In the genomic region with DNA sequence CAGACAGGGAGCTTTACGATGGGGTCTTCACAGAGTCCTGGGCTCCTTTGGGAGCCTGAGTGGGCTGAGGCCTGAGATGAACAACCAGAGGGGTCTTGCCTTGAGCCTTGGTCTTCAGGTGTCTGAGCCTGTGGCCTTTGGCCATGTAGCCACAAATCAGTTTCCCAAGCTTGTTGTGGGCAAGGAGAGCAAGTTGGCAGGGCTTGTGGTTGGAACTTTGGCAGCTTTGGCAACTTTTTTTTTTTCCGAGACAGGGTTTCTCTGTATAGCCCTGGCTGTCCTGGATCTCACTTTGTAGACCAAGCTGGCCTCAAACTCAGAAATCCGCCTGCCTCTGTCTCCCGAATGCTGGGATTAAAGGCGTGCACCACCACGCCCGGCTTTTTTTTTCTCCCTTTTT, we compare ENCODE assay signal across 25 mouse cellular contexts. TPM values are rescaled to one million over a fixed set of nuclear protein-coding genes. Genes with fewer than 3 reads are reported as not detected.
"Had no signal": no experiment of that assay in that cellular context is flagged by ENCODE, and none has a peak within 500 bp of the region (broad histone marks: within the 10 kb centered on the region; RNA-seq: fewer than 3 reads in every experiment).

No protein-coding gene starts in this region.

RNA-seq across cellular contexts. Expression of a gene that starts 14.4 kb away (rescaled TPM):
- total RNA-seq: left cerebral cortex, postnatal 10 days; left cerebral cortex, postnatal 14 days; left cerebral cortex, postnatal 25 days; left cerebral cortex, postnatal 36 days; left cerebral cortex, postnatal 4 days; megakaryocyte progenitor cell, adult 5-6 weeks; megakaryocyte, adult 5-6 weeks; midbrain, postnatal 0 days had no signal
- polyA plus RNA-seq: limb, embryonic 10.5 days; limb, embryonic 12.5 days; liver, embryonic 11.5 days; liver, embryonic 12.5 days; liver, embryonic 15.5 days; liver, embryonic 16.5 days; lung, embryonic 14.5 days; lung, embryonic 15.5 days; macrophage; midbrain, embryonic 10.5 days; midbrain, embryonic 12.5 days; midbrain, embryonic 13.5 days; midbrain, embryonic 14.5 days; midbrain, embryonic 15.5 days; midbrain, embryonic 16.5 days; midbrain, postnatal 0 days; neural tube, embryonic 11.5 days; neural tube, embryonic 12.5 days had no signal
